Mouse (Mus musculus): ENCODE measurements around the gene Med16.

The Med16 gene

DNA sequence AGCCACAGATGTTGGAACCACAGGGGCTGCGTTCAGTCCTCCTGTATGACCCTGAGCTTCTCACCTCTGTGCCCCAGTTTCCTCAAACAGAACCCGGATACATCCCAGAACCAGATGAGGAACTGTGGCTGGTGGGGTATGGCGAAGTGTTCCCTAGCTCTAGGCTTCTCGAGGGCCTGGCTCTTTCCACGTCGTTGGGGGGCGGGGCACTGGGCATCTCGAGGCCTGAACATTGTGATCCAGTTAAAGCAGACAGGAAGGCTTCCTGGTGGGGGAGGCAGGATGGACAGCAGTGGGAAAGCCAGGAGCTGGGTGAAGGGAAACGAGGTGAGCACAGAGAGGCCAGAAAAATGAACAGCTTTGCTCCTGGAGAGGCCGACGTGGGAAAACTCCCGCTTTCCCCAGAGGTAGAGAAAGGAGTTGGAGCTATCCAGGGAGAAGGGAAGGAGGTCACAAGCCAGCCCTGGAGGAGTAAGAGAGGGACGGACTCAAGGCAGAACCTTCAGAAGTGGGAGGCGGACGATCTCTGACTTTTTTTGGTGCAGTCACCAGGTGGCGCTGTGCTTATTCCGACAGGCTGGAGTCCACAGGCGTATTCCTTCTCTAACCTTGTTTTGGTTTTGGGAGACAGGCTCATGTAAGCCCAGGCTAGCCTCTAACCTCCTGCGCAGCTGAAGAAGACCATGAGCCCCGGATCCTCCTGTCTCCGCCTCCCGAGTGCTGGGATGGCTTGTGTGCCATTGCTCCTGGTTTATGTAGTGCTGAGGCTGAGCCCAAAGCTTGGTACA, 25.2 kb downstream of the Med16 start:
- DNase-seq: peak; percentile 71

DNA sequence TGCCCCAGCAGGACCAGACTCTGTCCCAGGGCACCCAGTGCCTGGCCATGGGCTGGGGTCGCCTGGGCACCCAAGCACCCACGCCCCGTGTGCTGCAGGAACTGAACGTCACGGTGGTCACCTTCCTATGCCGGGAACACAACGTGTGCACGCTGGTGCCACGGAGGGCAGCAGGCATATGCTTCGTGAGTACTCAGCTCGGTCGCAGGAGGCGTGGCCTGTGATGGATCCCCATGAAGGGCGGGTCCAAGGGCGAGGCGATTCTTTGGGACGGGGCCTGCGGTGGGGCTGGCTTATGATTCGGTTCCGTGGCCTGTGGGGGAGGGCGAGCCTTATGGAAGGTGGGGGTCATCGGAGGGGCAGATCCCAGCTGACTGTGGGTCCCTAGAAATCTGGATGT, 26.7 kb downstream of the Med16 start:
- no peak for DNase-seq

DNA sequence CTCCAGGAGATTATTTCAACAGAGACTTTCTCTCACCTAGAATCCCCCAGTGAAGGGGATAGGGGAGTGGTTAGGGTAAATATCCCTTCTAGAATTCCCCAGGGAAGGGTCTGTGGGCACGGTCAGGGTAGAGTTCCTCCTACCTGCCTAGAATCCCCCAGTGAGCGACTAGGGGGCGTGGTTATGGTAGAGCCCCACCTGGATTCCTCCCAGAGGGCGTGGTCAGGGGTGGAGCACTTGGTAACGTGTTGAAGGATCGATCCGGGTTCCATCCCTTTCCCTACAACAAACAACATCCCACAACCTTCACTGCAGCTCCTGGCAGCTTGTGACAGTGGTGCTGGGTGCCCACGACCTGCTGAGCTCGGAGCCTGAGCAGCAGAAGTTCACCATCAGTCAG, 28.0 kb downstream of the Med16 start:
- DNase-seq: no peak

DNA sequence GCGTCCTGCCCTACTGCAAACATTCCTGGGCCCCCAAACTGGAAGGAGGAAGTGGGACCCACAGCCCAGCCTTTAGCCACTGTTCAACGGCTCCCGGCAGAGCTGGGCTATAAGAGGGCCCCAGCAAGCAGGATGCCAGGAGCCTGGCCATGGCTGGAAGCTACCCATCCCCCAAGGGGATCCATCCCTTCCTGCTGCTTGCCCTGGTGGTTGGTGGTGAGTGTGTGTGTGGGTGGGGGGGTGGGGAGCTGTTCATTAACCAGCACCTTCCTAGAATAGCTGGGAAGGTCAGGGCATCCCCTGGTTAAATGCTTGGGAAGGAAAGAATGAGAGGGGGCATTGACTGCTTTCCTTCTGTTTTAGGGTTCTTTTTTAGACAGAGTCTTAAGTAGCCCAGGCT, 29.2 kb downstream of the Med16 start:
- no peak for DNase-seq

DNA sequence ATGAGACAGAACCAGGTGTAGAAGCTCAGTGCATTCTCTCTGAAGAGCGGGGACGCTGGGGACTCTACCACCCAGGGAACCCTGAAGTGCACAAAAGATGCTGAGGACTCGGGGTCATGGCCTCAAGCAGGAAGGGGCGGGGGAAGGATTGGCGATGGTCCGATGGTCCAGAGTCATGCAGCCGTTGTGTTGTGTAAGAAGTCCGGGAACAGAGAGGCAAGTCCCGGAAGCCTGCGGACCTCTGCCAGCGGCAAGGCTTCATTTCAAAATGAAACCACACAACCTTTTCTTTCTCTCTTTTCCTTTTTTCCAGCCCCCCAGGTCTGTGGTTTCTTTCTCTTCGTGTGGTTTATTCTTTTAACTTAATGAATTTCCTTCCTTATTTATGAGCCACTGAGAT, 31.0 kb downstream of the Med16 start:
- DNase-seq: no peak

DNA sequence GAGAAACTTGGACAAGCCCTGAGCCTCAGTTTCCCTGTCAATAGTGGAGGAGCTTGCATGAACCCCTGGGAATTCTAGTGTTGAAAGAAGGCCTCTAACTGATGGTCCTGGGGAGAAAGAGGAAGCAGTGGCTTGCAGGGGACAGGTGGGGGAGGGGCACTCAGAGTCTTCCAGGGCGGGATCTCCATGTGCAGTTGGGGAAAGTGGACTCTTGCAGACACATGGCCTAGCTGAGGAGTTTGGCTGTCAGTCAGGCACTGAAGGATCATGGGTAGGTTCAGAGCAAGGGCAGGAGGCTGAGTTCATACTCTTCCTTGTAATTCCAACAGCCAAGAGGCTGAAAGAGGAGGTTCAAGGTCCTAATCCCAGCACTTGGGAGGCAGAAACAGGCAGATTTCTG, 31.5 kb downstream of the Med16 start:
- DNase-seq: no peak

DNA sequence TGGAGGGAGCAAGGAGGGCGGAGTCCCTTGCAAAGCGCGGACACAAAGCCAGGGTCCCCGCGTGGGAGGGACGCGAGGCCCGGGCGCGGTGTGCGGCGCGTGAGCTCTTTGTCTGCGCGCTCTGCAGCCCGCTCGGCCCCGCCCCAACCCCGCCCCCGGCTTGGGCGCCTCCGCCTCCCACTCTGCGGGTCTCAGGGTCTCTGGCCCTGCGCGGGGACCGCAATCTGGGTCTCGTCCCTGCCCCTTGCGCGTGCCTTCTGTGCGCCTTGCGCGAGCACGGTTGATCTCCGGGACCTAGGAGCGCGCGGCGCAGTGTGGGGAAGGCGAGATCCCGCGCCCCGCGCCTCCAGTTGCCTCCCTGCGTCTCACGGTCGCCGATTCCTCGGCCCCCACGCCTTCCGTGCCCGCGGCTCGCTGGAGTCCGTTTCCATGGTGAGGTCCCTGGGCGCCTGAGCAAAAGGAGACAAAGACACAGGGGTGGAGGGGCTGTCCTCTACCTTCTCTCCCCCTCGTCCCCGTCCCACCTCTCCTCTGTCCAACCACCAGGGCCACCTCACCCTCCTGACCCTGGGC, 34.3 kb downstream of the Med16 start, which contains the start of the genes Prtn3 and Plppr3:
Prtn3 (plus strand) TSS at position 187 of the 573 bp plus-strand sequence.
Plppr3 (minus strand) TSS at position 345 of the 573 bp plus-strand sequence.
- no peak for DNase-seq

DNA sequence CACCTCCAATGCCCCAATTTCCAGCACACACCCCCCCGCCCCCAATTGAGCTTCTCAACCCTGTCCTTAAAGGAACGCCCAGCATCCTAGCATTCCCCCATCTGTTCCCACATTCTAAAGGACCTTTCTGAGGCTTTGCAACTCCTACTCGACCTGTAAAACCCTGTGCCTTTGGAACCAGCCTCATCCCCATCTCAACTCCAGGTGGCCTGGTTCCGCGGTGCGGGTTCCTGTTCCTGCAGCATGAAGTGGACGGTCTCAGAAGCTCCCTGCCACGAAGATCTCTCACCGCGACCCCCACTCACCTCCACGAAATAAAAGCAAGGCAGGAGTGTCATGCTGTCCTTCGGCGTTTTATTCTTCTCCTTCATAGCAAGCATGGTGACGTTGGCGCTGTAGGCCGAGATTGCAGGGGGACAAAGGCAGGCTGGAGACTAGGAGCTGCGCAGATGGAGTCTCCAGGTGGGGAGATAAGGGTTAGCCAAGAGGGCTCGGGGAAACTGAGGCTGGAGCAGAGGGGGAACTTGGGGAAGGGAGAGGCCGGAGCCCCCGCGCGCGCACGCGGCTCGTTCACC, 34.9 kb downstream of the Med16 start:
- no peak for DNase-seq

DNA sequence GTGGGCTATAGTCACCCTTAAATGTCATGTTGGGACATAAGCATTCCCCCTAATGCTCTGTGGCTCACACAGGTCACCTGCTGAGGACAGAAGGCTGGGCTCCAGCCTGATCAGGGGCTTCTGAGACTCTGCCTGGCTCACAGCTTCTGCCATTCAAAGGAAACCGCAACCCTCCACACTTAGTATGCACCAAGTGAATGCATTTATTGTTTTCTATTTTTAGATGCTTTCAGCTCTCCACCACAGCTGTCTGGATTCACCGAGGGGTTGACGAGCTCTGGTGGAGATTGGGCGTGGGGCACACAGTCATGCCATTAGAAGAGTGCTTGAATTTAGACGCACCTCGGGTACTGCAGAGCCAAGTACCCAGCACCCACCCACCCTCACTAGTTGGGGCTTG, 35.4 kb downstream of the Med16 start:
- no peak for DNase-seq

DNA sequence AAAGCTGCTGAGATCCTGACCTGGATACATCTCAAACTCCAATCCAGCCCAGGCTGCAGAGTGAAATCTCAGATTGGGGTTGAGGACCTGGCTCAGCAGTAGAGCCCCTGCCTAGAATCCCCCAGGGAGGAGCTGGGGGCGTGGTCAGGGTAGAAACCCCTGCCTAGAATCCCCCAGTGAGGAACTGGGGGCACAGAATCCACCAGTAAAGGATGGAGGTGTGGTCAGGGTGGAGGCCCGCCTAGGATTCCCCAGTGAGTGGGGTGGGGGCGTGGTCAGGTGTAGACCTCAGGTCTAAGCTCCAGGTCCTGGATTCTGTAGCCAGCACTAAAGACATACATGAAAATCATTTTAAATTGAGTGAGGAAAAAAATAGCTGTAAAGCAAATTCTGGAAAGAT, 35.9 kb downstream of the Med16 start:
- DNase-seq: no peak

DNA sequence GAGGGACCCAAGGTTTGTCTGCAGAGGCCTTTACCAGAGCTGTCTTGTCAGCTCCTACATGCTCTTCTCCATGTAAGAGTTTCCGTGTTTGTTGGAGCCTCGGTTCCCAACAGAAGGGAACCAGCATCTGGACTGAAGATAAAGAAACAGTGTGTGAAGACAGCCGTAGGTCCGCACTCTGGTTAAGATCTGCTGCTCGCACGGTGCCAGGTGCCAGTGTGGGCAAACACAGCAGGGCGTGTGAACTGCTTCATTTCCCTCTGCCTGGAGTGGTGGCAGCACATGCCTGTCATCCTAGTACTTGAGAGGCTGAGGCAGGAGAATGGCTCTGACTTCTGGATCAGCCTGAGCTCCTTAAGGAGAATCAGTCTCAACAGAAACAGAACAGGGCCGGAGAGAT, 36.9 kb downstream of the Med16 start:
- no peak for DNase-seq

DNA sequence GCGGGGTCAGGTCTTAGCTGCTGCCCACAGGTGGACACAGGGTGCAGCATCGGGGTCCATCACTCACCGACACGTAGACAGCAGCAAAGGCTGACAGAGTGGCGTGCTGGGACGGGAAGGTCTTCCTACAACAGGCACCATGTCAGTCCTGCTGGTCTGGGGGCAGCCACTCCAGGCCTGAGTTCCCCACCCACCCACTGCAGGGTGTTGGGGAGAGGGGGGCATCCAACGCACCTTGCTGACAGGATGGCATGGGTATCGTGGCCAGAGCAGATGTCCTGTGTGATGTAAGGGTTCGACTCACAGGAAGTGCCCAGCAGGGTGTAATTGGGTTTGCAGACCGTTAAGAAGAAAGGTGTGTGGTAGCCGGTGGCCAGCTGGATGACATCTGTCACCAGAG, 42.1 kb downstream of the Med16 start:
- no peak for DNase-seq

DNA sequence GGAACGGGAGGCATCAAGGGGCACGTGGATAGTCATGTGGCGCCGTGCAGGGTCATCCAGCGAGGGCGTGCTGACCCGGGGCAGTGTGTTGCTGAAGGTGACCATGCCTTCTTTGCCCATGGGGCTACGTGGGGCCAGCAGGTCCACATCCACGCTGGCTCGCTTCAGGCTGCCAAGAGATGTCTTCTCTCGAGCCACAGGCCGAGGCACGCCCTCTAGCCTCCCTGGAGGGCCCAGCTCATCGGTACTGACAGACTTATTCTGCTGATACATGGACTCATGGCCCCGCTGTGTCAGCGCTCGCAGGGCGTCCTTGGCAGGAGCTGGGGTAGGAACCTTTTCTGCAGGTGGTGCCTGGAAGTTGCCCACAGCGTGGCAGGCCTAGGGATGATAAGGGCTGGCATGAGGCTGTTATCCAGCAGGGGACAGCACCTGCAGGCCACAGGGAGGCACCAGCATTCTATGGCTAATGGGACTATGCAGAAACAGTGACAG, 42.9 kb downstream of the Med16 start:
- no peak for DNase-seq

DNA sequence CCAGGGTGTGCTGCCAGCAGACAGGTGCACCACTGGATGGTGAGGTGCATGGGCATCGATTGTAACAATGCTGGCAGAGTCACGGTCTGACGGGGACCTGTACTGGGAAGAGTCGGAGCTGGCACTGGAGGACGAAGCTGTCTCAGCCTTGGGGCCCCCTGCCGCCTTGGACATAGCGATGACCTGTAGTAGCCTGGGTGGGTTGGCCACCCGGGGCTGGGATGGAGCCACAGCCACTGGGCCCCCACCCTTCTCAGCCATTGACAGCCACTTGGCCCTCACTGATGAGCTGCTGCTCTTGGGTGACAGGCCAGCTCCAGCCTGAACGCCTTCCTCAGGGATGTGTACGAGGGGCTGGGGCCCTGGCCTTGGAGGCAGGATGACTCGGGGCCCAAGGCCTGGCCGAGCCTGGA, 43.5 kb downstream of the Med16 start:
- DNase-seq: no peak

DNA sequence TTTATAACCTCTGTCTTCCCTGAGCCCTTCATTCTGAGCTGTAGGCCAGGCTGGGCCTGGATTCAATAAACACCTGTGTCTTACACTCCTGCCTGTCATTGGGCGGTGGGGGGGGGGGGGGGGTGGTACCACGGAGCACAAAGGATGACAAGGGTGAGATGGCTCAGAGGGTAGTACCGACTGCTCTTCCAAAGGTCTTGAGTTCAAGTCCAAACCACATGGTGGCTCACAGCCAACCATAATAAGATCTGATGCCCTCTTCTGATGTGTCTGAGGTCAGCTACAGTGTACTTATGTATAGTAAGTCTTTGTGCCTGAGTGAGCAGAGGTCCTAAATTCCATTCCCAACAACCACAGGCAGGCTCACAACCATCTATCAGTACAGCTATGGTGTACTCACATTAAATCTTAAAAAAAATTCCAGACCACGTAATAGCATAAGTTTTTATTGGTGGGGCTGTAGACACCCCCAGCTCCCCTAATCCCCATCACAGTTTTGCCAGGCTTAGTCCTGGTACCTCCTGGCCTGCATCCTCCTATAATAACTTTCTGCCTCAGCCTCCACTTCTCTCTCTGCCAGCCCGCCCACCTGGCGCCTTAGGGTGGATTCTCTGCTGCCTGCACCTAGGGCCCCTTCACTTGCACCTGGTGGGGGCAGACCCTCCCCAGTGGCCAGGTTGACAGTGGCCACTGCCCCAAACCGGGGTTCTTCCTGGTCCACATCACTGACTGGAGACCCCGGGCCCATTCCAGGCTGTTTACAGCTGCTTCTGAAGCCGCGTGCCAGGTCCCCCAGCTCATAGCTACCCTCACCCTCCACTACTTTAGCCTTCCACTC, 44.2 kb downstream of the Med16 start:
- DNase-seq: no peak

DNA sequence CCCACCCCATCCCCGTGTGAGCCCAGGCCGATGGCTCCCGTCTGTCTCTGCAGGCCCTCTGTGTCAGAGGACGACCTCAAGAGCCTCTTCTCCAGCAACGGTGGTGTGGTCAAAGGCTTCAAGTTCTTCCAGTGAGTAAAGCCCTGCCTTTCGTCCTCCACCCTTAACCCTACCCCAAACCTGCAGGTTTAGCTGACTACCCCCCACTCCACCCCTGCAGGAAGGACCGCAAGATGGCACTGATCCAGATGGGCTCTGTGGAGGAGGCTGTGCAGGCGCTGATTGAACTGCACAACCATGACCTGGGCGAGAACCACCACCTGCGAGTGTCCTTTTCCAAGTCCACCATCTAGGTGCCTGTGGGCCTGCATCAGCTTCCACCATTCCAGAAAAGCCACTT, 45.8 kb downstream of the Med16 start:
- DNase-seq: no peak

DNA sequence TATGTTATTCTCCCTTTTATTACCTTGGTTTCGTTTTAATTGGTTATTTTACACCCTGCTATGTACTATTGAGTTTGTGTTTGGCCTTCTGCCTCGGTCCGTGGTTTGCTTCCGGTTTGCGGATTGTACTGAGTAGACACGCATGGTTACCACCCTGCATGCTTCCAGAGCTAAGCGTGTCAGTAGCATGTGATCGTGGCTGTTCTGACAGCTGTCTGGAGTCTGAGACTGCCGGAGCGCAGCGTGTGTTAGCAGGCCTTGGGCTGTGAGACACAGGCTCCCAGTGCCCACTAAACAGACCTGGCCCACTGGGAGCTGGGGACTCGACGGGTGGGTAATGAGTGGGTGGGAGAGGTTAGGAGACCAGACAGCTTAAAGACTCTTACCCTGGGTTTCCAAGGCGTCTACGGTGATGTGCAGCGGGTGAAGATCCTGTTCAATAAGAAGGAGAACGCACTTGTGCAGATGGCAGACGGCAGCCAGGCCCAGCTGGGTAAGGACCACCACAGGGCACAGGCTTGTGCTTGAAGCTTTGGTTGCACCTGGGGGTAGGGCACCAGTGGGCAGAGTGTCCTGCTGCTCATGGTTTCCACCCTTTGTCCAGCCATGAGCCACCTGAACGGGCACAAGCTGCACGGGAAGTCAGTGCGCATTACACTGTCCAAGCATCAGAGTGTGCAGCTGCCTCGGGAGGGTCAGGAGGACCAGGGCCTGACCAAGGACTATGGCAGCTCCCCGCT, 46.5 kb downstream of the Med16 start:
- DNase-seq: no peak

DNA sequence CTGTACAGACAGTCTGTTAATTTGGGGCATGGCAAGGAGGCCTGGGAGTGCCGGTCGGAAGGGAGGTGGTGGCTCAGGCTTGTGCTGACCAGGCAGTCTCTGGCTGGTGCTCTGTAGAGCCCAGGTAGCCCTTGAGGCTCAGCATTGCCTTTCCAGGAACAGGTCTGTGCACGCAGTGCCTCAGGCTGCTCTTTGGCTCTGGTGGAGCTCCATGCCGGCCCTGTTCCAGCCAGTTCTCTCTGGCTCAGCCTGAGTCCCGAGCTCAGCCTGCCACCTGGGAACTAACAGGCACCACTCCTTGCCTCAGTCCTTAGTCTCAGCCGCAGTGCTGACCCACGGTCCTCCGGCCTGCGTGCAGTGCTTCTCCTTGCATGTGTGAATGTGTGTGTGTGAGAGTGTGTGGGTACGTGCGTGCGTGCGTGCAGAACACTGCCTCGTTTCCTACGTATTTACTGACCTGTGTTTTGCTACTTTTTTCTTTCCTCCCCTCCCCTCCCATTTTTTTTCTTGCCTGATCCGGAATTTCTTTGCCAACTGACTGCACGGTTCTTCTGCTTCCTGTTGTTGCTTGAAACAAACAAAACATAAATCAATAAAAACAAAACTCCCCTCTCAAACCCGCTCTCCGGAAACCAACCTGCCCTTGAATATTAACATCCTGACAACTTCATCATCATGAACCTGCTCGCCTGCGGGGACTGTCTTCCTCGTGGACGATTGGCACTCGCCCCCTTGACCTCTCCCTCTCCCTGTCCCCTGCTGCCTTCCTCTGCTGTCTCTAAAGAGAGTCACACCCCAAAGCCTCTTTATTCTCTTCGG, 47.3 kb downstream of the Med16 start:
- no peak for DNase-seq

DNA sequence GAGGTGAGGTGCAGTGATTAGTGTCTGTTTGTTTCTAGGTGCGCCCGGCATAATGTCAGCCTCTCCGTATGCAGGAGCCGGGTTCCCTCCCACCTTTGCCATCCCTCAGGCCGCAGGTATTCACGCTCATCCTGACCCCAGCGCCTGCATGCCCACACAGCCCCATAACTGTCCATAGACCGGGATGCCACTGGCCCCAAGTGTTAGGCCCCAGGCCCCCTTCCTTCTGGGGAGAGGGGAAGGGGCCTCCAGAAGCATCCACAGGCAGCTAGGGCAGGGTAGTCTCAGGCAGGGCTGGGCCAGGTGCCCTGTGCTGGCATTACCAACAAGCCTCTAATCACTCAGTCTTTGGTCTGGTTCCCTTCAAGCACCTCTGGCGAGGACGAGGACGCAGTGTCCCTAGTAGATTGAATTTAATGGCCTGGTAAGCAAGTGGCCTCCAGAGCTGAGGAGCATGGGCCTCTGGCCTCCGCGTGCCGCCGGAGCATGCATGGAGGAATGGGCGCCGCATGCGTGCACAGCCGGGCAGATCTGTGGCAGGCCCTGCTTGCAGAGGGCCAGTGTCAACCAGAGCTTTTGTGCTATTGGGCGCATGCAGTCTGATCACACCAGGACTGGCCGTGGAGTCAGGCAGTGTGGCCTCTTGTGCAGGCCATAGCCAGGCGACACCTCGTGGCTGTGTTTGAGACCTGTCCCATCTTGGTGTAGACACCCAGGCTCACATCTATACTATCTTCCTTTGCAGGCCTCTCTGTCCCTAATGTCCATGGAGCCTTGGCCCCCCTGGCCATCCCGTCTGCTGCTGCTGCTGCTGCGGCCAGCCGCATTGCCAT, 48.4 kb downstream of the Med16 start:
- DNase-seq: no peak

DNA sequence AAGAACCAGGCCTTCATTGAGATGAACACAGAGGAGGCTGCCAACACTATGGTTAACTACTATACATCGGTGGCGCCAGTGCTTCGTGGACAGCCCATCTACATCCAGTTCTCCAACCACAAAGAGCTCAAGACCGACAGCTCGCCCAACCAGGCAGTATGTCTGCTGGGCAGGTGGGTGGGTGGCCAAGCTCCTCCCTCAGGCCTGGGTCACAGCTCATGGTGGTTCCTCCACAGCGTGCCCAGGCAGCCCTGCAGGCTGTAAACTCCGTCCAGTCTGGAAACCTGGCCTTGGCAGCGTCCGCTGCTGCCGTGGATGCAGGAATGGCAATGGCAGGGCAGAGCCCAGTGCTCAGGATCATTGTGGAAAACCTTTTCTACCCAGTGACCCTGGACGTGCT, 49.6 kb downstream of the Med16 start:
- DNase-seq: no peak
